Mouse (Mus musculus) liver, embryonic 14.5 days (tissue): ENCODE results near the gene Palld. TPM values are rescaled to one million over a fixed set of nuclear protein-coding genes. Genes with fewer than 3 reads are reported as not detected.

Source experiments
- ATAC-seq: fragments of 200-750 bp; cut with Nextera tagmentation; 2 replicates; pipeline ENCODE4 v1.8.0; 2017; ENCODE audit warnings: moderate number of reproducible peaks, mild to moderate bottlenecking, moderate library complexity; ENCODE audit not compliant: insufficient read depth
- DNase-seq, 3 experiments: peaks; one replicate each; pipeline ENCODE4 v3.0.0-alpha.2; 2012 to 2013; ENCODE audit warnings: low read depth in 3 of 3, low spot score in 3 of 3
- H3K27ac ChIP-seq: fragments of 300-500 bp; sonication (generic); 2 replicates; pipeline ENCODE4 v1.5.1; 2014; ENCODE audit warnings: moderate library complexity, mild to moderate bottlenecking, control low read depth, inconsistent platforms
- H3K27me3 ChIP-seq: fragments of 300-500 bp; sonication (generic); 2 replicates; pipeline ENCODE4 v1.6.1; 2014; ENCODE audit warnings: mild to moderate bottlenecking, low read length, moderate library complexity; ENCODE audit not compliant: control insufficient read depth, insufficient read depth
- H3K36me3 ChIP-seq: fragments of 300-500 bp; sonication (generic); replicated peaks from 2 replicates; pipeline ENCODE4 v1.6.1; 2014; ENCODE audit warnings: low read depth; ENCODE audit not compliant: control insufficient read depth, insufficient read depth
- H3K4me1 ChIP-seq, 2 experiments: fragments of 200-500 bp in 1 of 2; fragments of 300-500 bp in 1 of 2; sonication (generic) in 1 of 2; replicated peaks; 2 replicates each; pipeline ENCODE4 v1.6.1; 2012 to 2014; ENCODE audit warnings: antibody characterized with exemption in 1 of 2, inconsistent platforms in 1 of 2, low read length in 1 of 2; ENCODE audit not compliant: control insufficient read depth in 2 of 2, insufficient read depth in 2 of 2
- H3K4me2 ChIP-seq: fragments of 300-500 bp; sonication (generic); 2 replicates; pipeline ENCODE4 v1.6.1; 2014; ENCODE audit warnings: low read depth, mild to moderate bottlenecking, control low read depth, moderate library complexity
- H3K4me3 ChIP-seq, 2 experiments: fragments of 200-500 bp in 1 of 2; fragments of 300-500 bp in 1 of 2; sonication (generic) in 1 of 2; 2 replicates each; pipeline ENCODE4 v1.5.1; 2012 to 2014; ENCODE audit warnings: low read depth in 2 of 2, low read length in 2 of 2, mild to moderate bottlenecking in 2 of 2, control low read depth in 1 of 2, inconsistent platforms in 1 of 2, moderate library complexity in 1 of 2; ENCODE audit not compliant: insufficient read depth in 1 of 2
- H3K9ac ChIP-seq: fragments of 300-500 bp; sonication (generic); replicated peaks from 2 replicates; pipeline ENCODE4 v1.6.1; 2014; ENCODE audit warnings: mild to moderate bottlenecking, control low read depth, moderate library complexity
- H3K9me3 ChIP-seq: fragments of 300-500 bp; sonication (generic); 2 replicates; pipeline ENCODE4 v1.6.1; 2016; ENCODE audit warnings: low read length, mixed read lengths; ENCODE audit not compliant: control insufficient read depth
- CTCF ChIP-seq: IDR thresholded peaks from 2 replicates; pipeline ENCODE4 v1.5.1; 2016; ENCODE audit warnings: antibody characterized with exemption, low read depth, control low read depth
- EP300 ChIP-seq: IDR thresholded peaks from 2 replicates; pipeline ENCODE4 v1.6.1; 2016; ENCODE audit warnings: antibody characterized with exemption, low read depth
- WGBS: fragments of 180-500 bp; shearing (Covaris S2); extraction: QIAGEN DNeasy Blood & Tissue Kit; methylation state at CpG from one replicate; pipeline ENCODE4 v1.1.7; 2014; ENCODE audit not compliant: insufficient replicate concordance; 5-methylcytosine and 5-hydroxymethylcytosine counted together
- polyA plus RNA-seq, 2 experiments: library from polyadenylated mRNA; depleted of rRNA in 1 of 2; stranded (reverse) in 1 of 2; unstranded in 1 of 2; fragments of >200 nt; fragmentation: Nextera tagmentation in 1 of 2; extraction: Ambion mirVana in 1 of 2; gene quantifications; 2 replicates each; pipeline versions ENCODE4 v1.2.1 to v1.2.3; 2012 to 2014

The Palld gene
- polyA plus RNA-seq, 2 experiments = 1.8 to 2.9 TPM

- TF ChIP-seq CTCF = no peak
- no peak for TF ChIP-seq EP300
- Histone ChIP-seq H3K4me3 (no peak overlapping the region), H3K9me3 (no peaks in the 10 kb centered on the region), H3K9ac (no peak overlapping the region), H3K36me3 (no peaks in the 10 kb centered on the region), H3K27me3 (no peaks in the 10 kb centered on the region), H3K27ac (no peak overlapping the region), H3K4me2 (no peak overlapping the region), H3K4me1 (no peaks in the 10 kb centered on the region; a peak in 1 of 4 replicates)
- DNase-seq (no peak), ATAC-seq (no peak)
- 53% methylated on average over 3 of the region's 3 CpGs for WGBS
Measured at GRCm38 (mm10) chr8:61639008-61639407, 263.5 kb downstream of the Palld start.

- ATAC-seq (no peak), DNase-seq (no peak)
- no peaks in the 10 kb centered on the region for H3K36me3 ChIP-seq
- H3K9ac ChIP-seq = no peak overlapping the region
- H3K4me3 ChIP-seq = no peak overlapping the region
- no peaks in the 10 kb centered on the region for H3K27me3 ChIP-seq
- WGBS = 26% methylated on average over 4 of the region's 4 CpGs
- no peak overlapping the region for H3K27ac ChIP-seq
- no peaks in the 10 kb centered on the region; a peak in 1 of 4 replicates for H3K4me1 ChIP-seq
- H3K4me2 ChIP-seq = no peak overlapping the region
- no peaks in the 10 kb centered on the region for H3K9me3 ChIP-seq
- TF ChIP-seq CTCF (no peak), EP300 (no peak)
Measured at GRCm38 (mm10) chr8:61637736-61638135, 264.8 kb downstream of the Palld start.

- no peak overlapping the region for H3K27ac ChIP-seq
- H3K9me3 ChIP-seq = no peaks in the 10 kb centered on the region
- H3K36me3 ChIP-seq = no peaks in the 10 kb centered on the region
- DNase-seq (no peak), ATAC-seq (no peak)
- no peak for TF ChIP-seq EP300
- no peak for TF ChIP-seq CTCF
- H3K4me3 ChIP-seq = no peak overlapping the region
- H3K4me2 ChIP-seq = no peak overlapping the region
- no peaks in the 10 kb centered on the region for H3K27me3 ChIP-seq
- no peaks in the 10 kb centered on the region; a peak in 1 of 4 replicates for H3K4me1 ChIP-seq
- WGBS = 69% methylated on average over 1 of the region's 1 CpGs
- no peak overlapping the region for H3K9ac ChIP-seq
Measured at GRCm38 (mm10) chr8:61634811-61635210, 267.7 kb downstream of the Palld start.

DNA sequence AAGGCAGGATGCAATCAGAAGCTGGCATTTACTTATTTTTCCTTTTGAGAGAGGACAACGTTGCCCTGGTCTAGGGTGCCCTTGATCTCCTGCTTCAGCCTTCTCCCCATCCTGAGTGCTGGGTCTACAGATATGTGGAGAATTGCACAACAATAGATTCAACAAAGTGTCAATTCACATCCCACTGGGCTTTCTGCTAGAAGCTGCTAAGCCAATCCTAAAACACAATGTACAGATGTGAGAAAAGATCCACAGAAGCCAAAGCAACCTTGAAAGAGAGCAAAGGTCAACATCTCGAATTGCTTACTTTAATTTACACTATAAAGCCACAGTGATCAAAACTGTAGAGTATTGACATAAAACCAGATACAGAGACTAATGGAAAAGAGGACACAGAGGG is 270.2 kb downstream of the Palld start:
- DNase-seq (no peak), ATAC-seq (no peak)
- no peak overlapping the region for H3K4me3 ChIP-seq
- H3K4me1 ChIP-seq = no peaks in the 10 kb centered on the region; a peak in 1 of 4 replicates
- H3K27me3 ChIP-seq = no peaks in the 10 kb centered on the region
- WGBS = 40% methylated on average over 2 of the region's 2 CpGs
- H3K9me3 ChIP-seq = no peaks in the 10 kb centered on the region
- no peak for TF ChIP-seq EP300
- no peak for TF ChIP-seq CTCF
- no peak overlapping the region for H3K4me2 ChIP-seq
- H3K36me3 ChIP-seq = no peaks in the 10 kb centered on the region
- no peak overlapping the region for H3K27ac ChIP-seq
- H3K9ac ChIP-seq = no peak overlapping the region

DNA sequence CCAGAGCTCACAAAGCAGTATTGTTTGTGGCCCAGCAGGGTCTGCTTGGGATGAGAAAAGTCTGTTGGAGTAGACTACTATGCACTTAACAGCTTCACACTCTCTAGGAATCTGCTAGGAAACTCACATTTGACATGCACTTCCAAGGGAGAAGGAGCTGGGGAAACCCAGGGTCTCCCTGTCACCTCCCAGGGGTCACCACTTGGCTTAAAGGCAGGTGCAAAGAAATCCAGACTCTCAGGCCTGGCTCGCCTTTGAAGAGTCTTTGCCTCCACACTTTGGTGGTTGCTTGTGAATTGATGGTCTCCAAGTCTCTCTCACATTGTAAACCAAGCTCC is 272.9 kb downstream of the Palld start:
- H3K9me3 ChIP-seq = no peaks in the 10 kb centered on the region
- TF ChIP-seq CTCF (no peak), EP300 (no peak)
- H3K27me3 ChIP-seq = no peaks in the 10 kb centered on the region
- no peaks in the 10 kb centered on the region; a peak in 1 of 4 replicates for H3K4me1 ChIP-seq
- 46% methylated on average over 1 of the region's 1 CpGs for WGBS
- ATAC-seq = no peak
- H3K4me2 ChIP-seq = no peak overlapping the region
- no peaks in the 10 kb centered on the region for H3K36me3 ChIP-seq
- DNase-seq = no peak
- no peak overlapping the region for H3K4me3 ChIP-seq
- H3K9ac ChIP-seq = no peak overlapping the region
- H3K27ac ChIP-seq = no peak overlapping the region
